Mouse (Mus musculus) heart, embryonic 16.5 days (tissue): ENCODE results near the gene Dbx1. TPM values are rescaled to one million over a fixed set of nuclear protein-coding genes. Genes with fewer than 3 reads are reported as not detected.

Source experiments
- ATAC-seq: fragments of 200-750 bp; cut with Nextera tagmentation; replicated peaks from 2 replicates; pipeline ENCODE4 v1.8.0; 2017; ENCODE audit warnings: moderate number of reproducible peaks; ENCODE audit not compliant: insufficient read depth, low FRiP score; ENCODE audit errors: extremely low read depth
- H3K27ac ChIP-seq: fragments of 300-500 bp; sonication (generic); 2 replicates; pipeline ENCODE4 v1.5.1; 2014; ENCODE audit warnings: mild to moderate bottlenecking, low read length, control low read depth, moderate library complexity
- H3K27me3 ChIP-seq: fragments of 300-500 bp; sonication (generic); 2 replicates; pipeline ENCODE4 v1.6.1; 2014; ENCODE audit warnings: low read length, mixed read lengths; ENCODE audit not compliant: control insufficient read depth, insufficient read depth
- H3K36me3 ChIP-seq: fragments of 300-500 bp; sonication (generic); 2 replicates; pipeline ENCODE4 v1.6.1; 2014; ENCODE audit not compliant: control insufficient read depth, insufficient read depth
- H3K4me1 ChIP-seq: fragments of 300-500 bp; sonication (generic); 2 replicates; pipeline ENCODE4 v1.6.1; 2014; ENCODE audit warnings: low read length, mixed read lengths; ENCODE audit not compliant: control insufficient read depth, insufficient read depth
- H3K4me2 ChIP-seq: fragments of 300-500 bp; sonication (generic); 2 replicates; pipeline ENCODE4 v1.6.1; 2014; ENCODE audit warnings: low read depth, mild to moderate bottlenecking, control low read depth, low read length
- H3K4me3 ChIP-seq: fragments of 300-500 bp; sonication (generic); 2 replicates; pipeline ENCODE4 v1.5.1; 2014; ENCODE audit warnings: mild to moderate bottlenecking, control low read depth, low read length
- H3K9ac ChIP-seq: fragments of 300-500 bp; sonication (generic); 2 replicates; pipeline ENCODE4 v1.6.1; 2014; ENCODE audit warnings: low read length, control low read depth
- H3K9me3 ChIP-seq: fragments of 300-500 bp; sonication (generic); replicated peaks from 2 replicates; pipeline ENCODE4 v1.6.1; 2016; ENCODE audit warnings: low read length; ENCODE audit not compliant: control insufficient read depth
- WGBS: fragments of 180-500 bp; shearing (Covaris S2); extraction: QIAGEN DNeasy Blood & Tissue Kit; methylation state at CpG from one replicate; pipeline ENCODE4 v1.1.7; 2014; 5-methylcytosine and 5-hydroxymethylcytosine counted together
- polyA plus RNA-seq: library from polyadenylated mRNA; unstranded; fragments of >200 nt; fragmentation: Nextera tagmentation; extraction: Ambion mirVana; gene quantifications from 2 replicates; pipeline ENCODE4 v1.2.1, GENCODE M21; 2015

Dbx1 gene
- polyA plus RNA-seq, 1 experiment from 2014 or later, result not detected

DNA sequence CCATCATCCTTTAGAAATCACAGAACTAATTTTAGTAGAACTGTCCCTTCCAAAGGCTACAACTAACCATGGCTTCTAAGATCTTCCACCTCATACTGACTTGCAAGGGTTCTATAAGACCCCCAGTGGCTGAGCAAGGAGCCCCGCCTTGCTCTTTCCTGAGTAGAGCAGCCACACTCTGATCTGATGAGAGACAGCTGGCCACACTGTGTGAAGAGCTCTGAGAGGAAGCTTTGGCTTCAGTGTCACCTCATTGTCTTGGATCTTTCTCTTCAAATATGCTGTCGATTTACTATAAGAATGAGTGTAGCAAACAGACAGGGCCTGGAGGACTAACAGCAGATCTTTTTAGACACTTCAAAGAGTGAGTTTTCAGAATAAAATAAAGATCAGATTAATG is 54.7 kb downstream of the Dbx1 start:
- Histone ChIP-seq H3K9me3 (no peaks in the 10 kb centered on the region), H3K27me3 (no peaks in the 10 kb centered on the region), H3K36me3 (peaks cover 71% of the 10 kb centered on the region), H3K4me3 (no peak overlapping the region), H3K9ac (no peak overlapping the region), H3K4me1 (no peaks in the 10 kb centered on the region), H3K27ac (no peak overlapping the region), H3K4me2 (no peak overlapping the region)
- 79% methylated on average over 2 of the region's 2 CpGs for WGBS
- ATAC-seq, result no peak

Other genes with a start within 250 kb of the Dbx1 start
- 12.8 and 14.2 TPM in 2 replicates for gene Htatip2, start 122.3 kb upstream of the Dbx1 start, polyA plus RNA-seq
- gene Prmt3, start 141.5 kb upstream of the Dbx1 start, polyA plus RNA-seq, result 40.8 and 49.6 TPM in 2 replicates